9 mouse cellular contexts compared by ENCODE assay signal in genomic region chr2:94054813-94055212, GRCm38 (mm10). TPM values are rescaled to one million over a fixed set of nuclear protein-coding genes. Genes with fewer than 3 reads are reported as not detected.
DNase-seq lines count a peak whose midpoint lies in the region; ATAC-seq and TF ChIP-seq lines count a peak whose summit lies in the region.
"Had no signal": no experiment of that assay in that cellular context is flagged by ENCODE, and none has a peak within 500 bp of the region (broad histone marks: within the 10 kb centered on the region; RNA-seq: fewer than 3 reads in every experiment).

No protein-coding gene starts in this region.

- H3K9ac ChIP-seq in forebrain, embryonic 15.5 days (replicated peaks): no peak overlapping the region
- no peak overlapping the region for H3K9ac ChIP-seq in lung, postnatal 0 days (replicated peaks; ENCODE audit: low read depth)

- H3K4me3 ChIP-seq in forebrain, embryonic 15.5 days: no peak overlapping the region
- no peak overlapping the region for H3K4me3 ChIP-seq in lung, postnatal 0 days (ENCODE audit: low read depth, low read length)

- no peak for TF ChIP-seq POLR2A in brain, embryonic 14.5 days (IDR thresholded peaks at IDR 0.05; ENCODE audit: borderline replicate concordance, extremely low read depth, insufficient read depth, insufficient read length, poor library complexity, severe bottlenecking)

- peaks cover 5% of the 10 kb centered on the region; the same call in 1 of the 2 replicates for H3K4me1 ChIP-seq in forebrain, embryonic 15.5 days
- H3K4me1 ChIP-seq in lung, postnatal 0 days (ENCODE audit: insufficient read depth, low read depth, low read length): no peaks in the 10 kb centered on the region

- peak; percentile 46 for DNase-seq in layer of hippocampus, adult 11-12 months (ENCODE audit: low spot score)
- DNase-seq in layer of hippocampus, adult 8-10 months (ENCODE audit: low spot score in 2 of 2): no peak
- peak; percentile 53 for DNase-seq in ES-CJ7 (ENCODE audit: low read depth, low spot score)
- peak; percentile 85 for DNase-seq in brain, embryonic 14.5 days (ENCODE audit: low read depth)
- peak; percentile 84 for DNase-seq in lung, postnatal 0 days (ENCODE audit: low spot score)
- no peak for DNase-seq in ovary, postnatal 14 days (ENCODE audit: low spot score)

- H3K27me3 ChIP-seq in forebrain, embryonic 15.5 days: no peaks in the 10 kb centered on the region
- no peaks in the 10 kb centered on the region for H3K27me3 ChIP-seq in lung, postnatal 0 days (replicated peaks; ENCODE audit: insufficient read depth, low read length)

- H3K4me2 ChIP-seq in forebrain, embryonic 15.5 days (replicated peaks): no peak overlapping the region
- H3K4me2 ChIP-seq in lung, postnatal 0 days (replicated peaks; ENCODE audit: low read depth, low read length): no peak overlapping the region

- peak; percentile 78 for ATAC-seq in forebrain, embryonic 15.5 days (replicated peaks)
- no peak; the same call in 1 of the 2 replicates for ATAC-seq in lung, postnatal 0 days

- no peaks in the 10 kb centered on the region for H3K9me3 ChIP-seq in forebrain, embryonic 15.5 days
- no peaks in the 10 kb centered on the region for H3K9me3 ChIP-seq in lung, postnatal 0 days (ENCODE audit: low read length)

- no peak for TF ChIP-seq EP300 in lung, postnatal 0 days (IDR thresholded peaks at IDR 0.05)

- peak; percentile 73; the same call in 1 of the 2 replicates for TF ChIP-seq CTCF in brain, embryonic 14.5 days (IDR thresholded peaks at IDR 0.05; ENCODE audit: borderline replicate concordance, extremely low read depth, insufficient read depth, insufficient read length)
- TF ChIP-seq CTCF in lung, postnatal 0 days (IDR thresholded peaks at IDR 0.05): peak; percentile 82

- H3K36me3 ChIP-seq in forebrain, embryonic 15.5 days: no peaks in the 10 kb centered on the region
- H3K36me3 ChIP-seq in lung, postnatal 0 days (ENCODE audit: insufficient read depth, low read length): no peaks in the 10 kb centered on the region

- H3K27ac ChIP-seq in forebrain, embryonic 15.5 days (replicated peaks): no peak overlapping the region
- no peak overlapping the region for H3K27ac ChIP-seq in lung, postnatal 0 days (ENCODE audit: low read length)

RNA-seq across cellular contexts. Expression of gene Alkbh3, which starts 44.2 kb away (rescaled TPM):
- 10 to 100 TPM; 20.7 to 31.5 (median 27.8) TPM for total RNA-seq in layer of hippocampus, adult 8-10 months (2022)
- 54.7 and 64.8 TPM in 2 replicates for polyA plus RNA-seq in brain, embryonic 14.5 days (2012; rRNA removed)
- 54.9 and 58.1 TPM in 2 replicates for polyA plus RNA-seq in forebrain, embryonic 15.5 days (2015; fragmentation: Nextera tagmentation; extraction: Ambion mirVana)
- polyA plus RNA-seq in lung, postnatal 0 days (2015; fragmentation: Nextera tagmentation; extraction: Ambion mirVana): 46.1 and 59.9 TPM in 2 replicates

RNA-seq across cellular contexts. Expression of gene Gm27027, which starts 58.7 kb away (rescaled TPM):
- not detected for total RNA-seq in layer of hippocampus, adult 8-10 months (2022)
- polyA plus RNA-seq in brain, embryonic 14.5 days (2012; rRNA removed): 0.16 TPM in 1 of 2 replicates, not detected in the other
- not detected in 2 replicates for polyA plus RNA-seq in forebrain, embryonic 15.5 days (2015; fragmentation: Nextera tagmentation; extraction: Ambion mirVana)
- polyA plus RNA-seq in lung, postnatal 0 days (2015; fragmentation: Nextera tagmentation; extraction: Ambion mirVana): not detected in 2 replicates
- polyA plus RNA-seq: frontal cortex, adult 2 months; liver, embryonic 16.5 days had no signal

Comparison
In these comparisons a context has a peak if more than half of its experiments do, and no peak if none do; other contexts are left out.
1. DNase-seq: peak in layer of hippocampus, adult 11-12 months (single experiment), ES-CJ7 (single experiment), brain, embryonic 14.5 days (single experiment) and lung, postnatal 0 days (single experiment); none in layer of hippocampus, adult 8-10 months (0 of 2) and ovary, postnatal 14 days (single experiment).